Mouse (Mus musculus) thymus, adult 2 months (tissue): ENCODE measurements at regions not wholly inside any gene's neighbourhood (a gene's known extent, or its start where the extent isn't known, plus 50 kb on each side); places are given as distances from the start of the nearest gene placed in this dataset.

ENCODE experiments used
- CTCF ChIP-seq: fragments of 200-500 bp; IDR thresholded peaks from 2 replicates; pipeline ENCODE4 v1.5.1; 2012; ENCODE audit warnings: mild to moderate bottlenecking, control low read depth, low read length, moderate library complexity, borderline replicate concordance; ENCODE audit not compliant: control insufficient read depth, poor library complexity, insufficient read depth; ENCODE audit errors: extremely low read depth
- POLR2A ChIP-seq: fragments of 200-500 bp; IDR thresholded peaks from 2 replicates; pipeline ENCODE4 v1.6.1; 2012; ENCODE audit warnings: mild to moderate bottlenecking, low read length, control low read depth, moderate library complexity; ENCODE audit not compliant: control insufficient read depth, poor library complexity, insufficient read depth; ENCODE audit errors: extremely low read depth

- TF ChIP-seq CTCF (no peak), POLR2A (no peak)
Measured at GRCm38 (mm10) chr1:194482001-194482716, 135.9 kb upstream of the Plxna2 start.
